Mouse (Mus musculus) forebrain, embryonic 14.5 days (tissue): ENCODE results near the gene Fam126a. TPM values are rescaled to one million over a fixed set of nuclear protein-coding genes. Genes with fewer than 3 reads are reported as not detected.

ENCODE experiments used
- ATAC-seq: fragments of 200-750 bp; cut with Nextera tagmentation; 2 replicates; pipeline ENCODE4 v1.8.0; 2017; ENCODE audit warnings: mild to moderate bottlenecking, moderate library complexity
- DNase-seq: peaks from one replicate; pipeline ENCODE4 v3.0.0-alpha.2; 2015; ENCODE audit warnings: low spot score
- H3K27ac ChIP-seq: fragments of 300-500 bp; sonication (generic); 2 replicates; pipeline ENCODE4 v1.5.1; 2014; ENCODE audit warnings: low read depth, mild to moderate bottlenecking, control low read depth, low read length, moderate library complexity
- H3K27me3 ChIP-seq: fragments of 300-500 bp; sonication (generic); replicated peaks from 2 replicates; pipeline ENCODE4 v1.6.1; 2014; ENCODE audit warnings: low read length, control low read depth, mixed read lengths; ENCODE audit not compliant: control insufficient read depth, insufficient read depth
- H3K36me3 ChIP-seq: fragments of 300-500 bp; sonication (generic); 2 replicates; pipeline ENCODE4 v1.6.1; 2014; ENCODE audit warnings: low read length, control low read depth; ENCODE audit not compliant: control insufficient read depth, insufficient read depth
- H3K4me1 ChIP-seq: fragments of 300-500 bp; sonication (generic); 2 replicates; pipeline ENCODE4 v1.6.1; 2014; ENCODE audit warnings: antibody characterized with exemption, low read length, control low read depth; ENCODE audit not compliant: control insufficient read depth, insufficient read depth
- H3K4me2 ChIP-seq: fragments of 300-500 bp; sonication (generic); 2 replicates; pipeline ENCODE4 v1.6.1; 2014; ENCODE audit warnings: mild to moderate bottlenecking, control low read depth, low read length
- H3K4me3 ChIP-seq: fragments of 300-500 bp; sonication (generic); 2 replicates; pipeline ENCODE4 v1.5.1; 2014; ENCODE audit warnings: low read depth, low read length, control low read depth
- H3K9ac ChIP-seq: fragments of 300-500 bp; sonication (generic); 2 replicates; pipeline ENCODE4 v1.6.1; 2014; ENCODE audit warnings: mild to moderate bottlenecking, low read length, control low read depth, moderate library complexity
- H3K9me3 ChIP-seq: fragments of 300-500 bp; sonication (generic); replicated peaks from 2 replicates; pipeline ENCODE4 v1.6.1; 2016; ENCODE audit warnings: low read length, control low read depth, mixed read lengths; ENCODE audit not compliant: control insufficient read depth
- WGBS: fragments of 180-500 bp; shearing (Covaris S2); extraction: QIAGEN DNeasy Blood & Tissue Kit; methylation state at CpG from one replicate; pipeline ENCODE4 v1.1.7; 2014; 5-methylcytosine and 5-hydroxymethylcytosine counted together
- polyA plus RNA-seq: library from polyadenylated mRNA; unstranded; fragments of >200 nt; fragmentation: Nextera tagmentation; extraction: Ambion mirVana; gene quantifications from 2 replicates; pipeline ENCODE4 v1.2.1, GENCODE M21; 2014

Fam126a gene
- polyA plus RNA-seq, 1 experiment from 2014 or later: 38.2 TPM

DNA sequence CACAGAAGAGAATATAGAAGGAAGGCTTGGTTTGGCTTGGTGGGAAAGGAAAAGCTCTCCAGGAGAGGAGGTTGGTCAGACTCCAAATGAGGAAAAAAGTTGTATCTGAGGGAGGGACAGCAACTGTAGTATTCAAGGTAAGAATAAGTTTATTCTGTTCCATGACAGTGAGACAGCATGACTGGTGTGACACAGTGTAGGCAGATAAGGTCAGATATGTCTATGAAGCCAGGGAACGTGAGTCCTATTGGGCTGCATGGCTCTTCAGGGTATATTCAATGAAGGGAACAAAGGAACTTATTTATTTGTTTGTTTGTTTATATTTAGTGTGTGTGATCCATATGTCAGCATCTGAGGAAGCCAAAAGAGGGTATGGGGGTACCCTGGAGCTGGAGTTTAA is 113.2 kb downstream of the Fam126a start:
- Histone ChIP-seq H3K4me3 (no peak overlapping the region), H3K9ac (no peak overlapping the region), H3K36me3 (no peaks in the 10 kb centered on the region), H3K27ac (no peak overlapping the region), H3K4me2 (no peak overlapping the region), H3K4me1 (peaks cover 5% of the 10 kb centered on the region; the same call in 1 of the 2 replicates), H3K27me3 (no peaks in the 10 kb centered on the region), H3K9me3 (no peaks in the 10 kb centered on the region)
- ATAC-seq: no peak
- no peak for DNase-seq
- 83% methylated on average over 1 of the region's 1 CpGs for WGBS

DNA sequence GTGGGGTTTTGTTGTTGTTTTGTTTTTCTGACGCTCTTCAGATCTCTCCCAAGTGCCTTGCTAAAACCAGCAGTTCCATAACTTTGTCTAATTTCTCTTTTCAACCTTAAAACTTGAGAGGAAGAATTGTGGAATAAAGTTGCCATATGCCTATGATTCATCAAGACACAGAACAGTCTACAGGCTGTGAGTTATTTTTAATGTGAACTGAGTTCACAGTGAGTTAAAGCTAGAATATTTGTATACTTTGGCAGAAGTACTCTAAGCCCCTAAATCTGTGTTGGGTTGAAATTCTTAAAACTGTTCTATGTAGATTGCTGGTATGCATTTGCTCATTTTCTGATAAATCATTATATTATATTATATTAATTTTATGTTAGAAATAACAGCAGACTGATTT is 118.9 kb downstream of the Fam126a start:
- H3K9ac ChIP-seq: no peak overlapping the region

DNA sequence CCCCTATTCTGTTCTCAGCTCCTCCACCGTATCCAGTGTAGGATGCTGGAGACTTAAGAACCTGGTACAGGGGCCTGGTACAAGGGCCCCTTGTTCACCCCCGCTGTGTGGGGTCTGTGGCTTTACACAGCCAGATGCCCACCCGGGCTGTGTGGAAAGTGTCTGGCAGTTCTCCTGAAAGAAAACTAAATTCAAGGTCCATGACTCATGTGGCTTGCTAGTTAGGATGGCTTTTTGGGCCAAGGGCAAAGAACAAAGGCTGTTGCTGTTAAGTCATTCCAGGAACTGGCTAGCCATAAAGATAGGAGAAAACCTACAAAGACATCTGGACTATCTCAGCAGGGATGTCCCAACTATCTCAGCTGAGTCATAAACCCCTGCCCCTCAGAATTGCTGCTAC is 121.2 kb downstream of the Fam126a start:
- WGBS: 92% methylated on average over 3 of the region's 3 CpGs
- H3K4me2 ChIP-seq: no peak overlapping the region
- H3K27ac ChIP-seq: no peak overlapping the region
- no peak overlapping the region for H3K4me3 ChIP-seq
- no peak for DNase-seq
- no peaks in the 10 kb centered on the region for H3K9me3 ChIP-seq
- no peak overlapping the region for H3K9ac ChIP-seq
- no peaks in the 10 kb centered on the region for H3K4me1 ChIP-seq
- no peaks in the 10 kb centered on the region for H3K36me3 ChIP-seq
- no peak for ATAC-seq
- no peaks in the 10 kb centered on the region for H3K27me3 ChIP-seq

More for the DNA sequence above, 118.9 kb downstream of the Fam126a start:
- DNase-seq (no peak), ATAC-seq (no peak)
- 97% methylated on average over 1 of the region's 1 CpGs for WGBS
- Histone ChIP-seq H3K27ac (no peak overlapping the region), H3K9me3 (no peaks in the 10 kb centered on the region), H3K4me3 (no peak overlapping the region), H3K36me3 (no peaks in the 10 kb centered on the region), H3K27me3 (no peaks in the 10 kb centered on the region), H3K4me2 (no peak overlapping the region), H3K4me1 (no peaks in the 10 kb centered on the region)

DNA sequence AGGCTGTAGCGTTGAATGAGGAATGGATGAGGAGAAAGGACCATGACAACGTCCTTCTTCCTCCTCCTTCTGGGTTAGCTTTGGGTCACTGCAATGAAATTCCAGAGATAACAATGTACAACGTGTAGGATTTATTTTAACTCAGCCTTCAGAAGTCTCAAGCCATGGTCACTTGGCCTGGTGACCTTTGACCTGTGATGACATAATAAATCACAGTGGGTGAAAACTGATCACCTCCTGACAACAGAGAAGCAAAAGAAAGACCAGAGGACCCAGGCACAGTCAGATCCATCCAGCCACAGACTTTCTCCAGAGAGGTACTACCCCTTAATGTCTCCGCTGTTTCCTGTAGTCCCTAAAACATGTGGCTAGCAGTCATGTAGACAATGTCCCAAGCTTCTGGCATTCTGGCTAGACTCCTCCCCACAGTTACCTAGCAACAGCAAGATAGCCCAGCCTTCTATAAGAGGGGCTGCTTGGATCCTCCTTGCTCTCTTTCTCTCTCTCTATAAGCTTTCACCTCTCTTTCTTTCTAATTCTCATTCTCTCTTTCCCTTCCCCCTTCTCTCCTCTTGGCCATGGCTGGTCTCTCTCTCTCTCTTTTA is 121.9 kb downstream of the Fam126a start:
- Histone ChIP-seq H3K4me1 (no peaks in the 10 kb centered on the region), H3K9ac (no peak overlapping the region), H3K9me3 (no peaks in the 10 kb centered on the region), H3K36me3 (no peaks in the 10 kb centered on the region), H3K27me3 (no peaks in the 10 kb centered on the region), H3K27ac (no peak overlapping the region), H3K4me2 (no peak overlapping the region), H3K4me3 (no peak overlapping the region)
- no peak for DNase-seq
- ATAC-seq: no peak
- WGBS: 87% methylated on average over 4 of the region's 4 CpGs

DNA sequence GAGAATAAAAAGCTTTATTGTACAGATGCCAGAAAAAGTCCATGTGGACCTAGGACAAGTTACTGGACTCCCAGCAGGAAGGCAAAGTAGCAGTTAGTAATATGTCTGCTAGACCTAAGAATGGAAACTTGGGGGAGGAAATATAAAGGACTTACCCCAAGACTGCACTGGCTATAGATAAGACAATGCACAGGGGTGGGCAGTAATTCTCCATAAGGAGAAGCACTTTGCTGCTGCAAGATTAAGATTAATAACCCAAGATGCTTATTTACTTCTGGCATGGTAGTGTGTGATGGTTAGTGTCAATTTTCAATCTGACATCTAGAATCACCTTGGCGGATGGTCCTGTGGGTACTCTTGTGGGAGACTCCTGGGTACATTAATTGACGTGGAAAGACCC is 128.3 kb downstream of the Fam126a start:
- Histone ChIP-seq H3K4me1 (no peaks in the 10 kb centered on the region), H3K9me3 (no peaks in the 10 kb centered on the region), H3K36me3 (no peaks in the 10 kb centered on the region), H3K27me3 (no peaks in the 10 kb centered on the region), H3K4me3 (no peak overlapping the region), H3K27ac (no peak overlapping the region), H3K9ac (no peak overlapping the region), H3K4me2 (no peak overlapping the region)
- no peak for DNase-seq
- no peak for ATAC-seq
- WGBS: 77% methylated on average over 2 of the region's 2 CpGs

DNA sequence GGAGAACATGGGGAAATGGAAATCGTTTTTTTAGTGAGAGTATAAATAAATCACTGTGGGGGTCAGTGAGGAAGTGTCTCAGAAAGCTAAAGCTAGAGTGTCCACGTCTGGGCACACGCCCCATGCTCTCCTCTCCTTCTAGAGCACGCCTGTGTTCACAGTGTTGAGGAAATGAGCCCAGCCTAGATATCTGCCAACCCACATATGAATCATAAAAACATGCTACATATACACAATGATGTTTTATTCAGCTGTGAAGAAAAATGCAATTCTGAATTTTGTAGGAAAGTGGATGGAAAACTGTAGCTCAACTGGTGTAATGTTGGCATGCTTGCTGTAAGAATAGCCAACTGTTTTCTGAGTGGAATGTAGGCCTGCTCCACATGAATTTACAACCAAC is 130.3 kb downstream of the Fam126a start:
- WGBS: 78% methylated on average over 4 of the region's 4 CpGs
- ATAC-seq (no peak), DNase-seq (no peak)
- H3K36me3 ChIP-seq: no peaks in the 10 kb centered on the region
- no peaks in the 10 kb centered on the region for H3K27me3 ChIP-seq
- no peak overlapping the region for H3K27ac ChIP-seq
- H3K4me2 ChIP-seq: no peak overlapping the region
- H3K4me3 ChIP-seq: no peak overlapping the region
- no peaks in the 10 kb centered on the region for H3K9me3 ChIP-seq
- H3K4me1 ChIP-seq: no peaks in the 10 kb centered on the region
- H3K9ac ChIP-seq: no peak overlapping the region

DNA sequence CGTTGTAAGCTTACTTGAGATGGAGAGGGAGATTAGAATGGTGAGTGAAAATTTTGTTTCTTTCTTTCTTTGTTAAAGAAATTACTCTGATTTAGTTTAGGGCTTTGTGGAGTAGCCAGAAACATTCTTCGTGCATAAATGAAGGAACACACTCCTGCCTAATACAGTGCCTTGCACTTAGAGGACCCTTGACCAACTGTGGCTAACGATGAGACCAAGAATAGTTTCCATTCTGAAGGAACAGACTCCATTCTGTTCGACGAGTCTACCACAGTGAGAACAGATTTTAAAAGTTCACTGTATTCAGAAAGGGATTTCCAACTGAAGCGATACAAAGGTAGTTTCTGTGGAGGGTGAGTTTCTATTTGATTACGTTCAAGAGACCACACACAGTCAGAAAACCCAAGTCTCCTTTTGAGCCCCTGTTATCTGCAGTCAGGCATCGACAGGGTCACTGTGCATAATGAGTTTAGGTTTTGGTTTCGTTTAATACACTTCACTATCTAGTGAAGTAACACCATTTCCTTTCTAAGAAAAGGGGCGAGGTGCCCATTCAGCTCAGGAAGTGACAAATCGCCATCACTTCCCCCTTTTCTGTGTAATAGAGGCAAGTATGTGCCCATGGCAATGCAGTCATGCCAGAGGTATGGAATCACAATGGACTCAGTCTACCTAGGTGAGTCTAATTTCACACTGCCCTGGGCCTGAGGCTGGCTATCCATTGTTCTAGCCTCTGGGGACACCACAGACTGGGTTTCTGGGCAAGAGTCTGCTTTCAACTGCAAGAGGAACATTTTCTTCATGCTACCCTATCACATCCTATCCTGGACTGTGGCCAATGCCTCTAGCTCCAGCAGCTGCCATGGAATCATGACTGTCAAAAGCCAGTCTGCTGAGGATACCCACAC is 136.4 kb downstream of the Fam126a start:
- Histone ChIP-seq H3K36me3 (no peaks in the 10 kb centered on the region), H3K4me3 (no peak overlapping the region), H3K27ac (no peak overlapping the region), H3K9me3 (no peaks in the 10 kb centered on the region), H3K4me1 (no peaks in the 10 kb centered on the region), H3K27me3 (no peaks in the 10 kb centered on the region), H3K9ac (no peak overlapping the region), H3K4me2 (no peak overlapping the region)
- DNase-seq: peak; percentile 13
- ATAC-seq: no peak
- 59% methylated on average over 11 of the region's 11 CpGs for WGBS

DNA sequence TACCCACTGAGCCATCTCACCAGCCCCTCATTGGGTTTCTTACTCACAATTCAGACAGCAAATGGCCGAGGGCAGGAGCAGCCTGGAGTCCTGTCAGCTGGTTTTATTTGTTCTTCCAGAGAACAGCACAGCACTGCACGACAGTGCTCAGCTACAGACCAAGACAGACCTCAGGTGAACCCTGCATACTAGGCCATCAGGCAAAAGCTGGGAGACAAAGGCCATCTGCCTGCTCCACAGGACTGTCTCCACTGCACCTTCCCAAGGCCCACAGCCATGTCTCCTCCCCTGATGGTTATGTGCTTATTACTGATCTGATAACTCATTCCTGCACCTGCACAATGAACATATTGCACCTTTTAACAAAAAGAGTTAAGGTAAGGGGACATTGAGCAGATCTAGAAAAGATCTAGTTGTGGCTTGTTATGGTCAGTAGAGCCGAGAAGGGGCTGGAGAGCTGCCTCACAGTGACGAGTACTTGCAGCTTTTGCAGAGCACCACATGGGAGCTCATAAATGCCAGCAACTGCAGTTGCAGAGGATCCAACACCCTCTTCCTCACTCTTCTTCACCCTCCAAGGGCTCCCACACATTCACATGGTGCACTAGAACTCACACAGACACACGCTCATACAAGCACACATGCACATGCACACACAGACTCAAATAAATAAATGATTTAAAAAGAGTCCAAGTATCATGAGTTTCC is 137.2 kb downstream of the Fam126a start:
- no peak overlapping the region for H3K9ac ChIP-seq
- no peaks in the 10 kb centered on the region for H3K4me1 ChIP-seq
- no peak for ATAC-seq
- H3K4me2 ChIP-seq: no peak overlapping the region
- 76% methylated on average over 5 of the region's 5 CpGs for WGBS
- no peak overlapping the region for H3K27ac ChIP-seq
- no peak overlapping the region for H3K4me3 ChIP-seq
- H3K9me3 ChIP-seq: no peaks in the 10 kb centered on the region
- no peak for DNase-seq
- H3K27me3 ChIP-seq: no peaks in the 10 kb centered on the region
- no peaks in the 10 kb centered on the region for H3K36me3 ChIP-seq

DNA sequence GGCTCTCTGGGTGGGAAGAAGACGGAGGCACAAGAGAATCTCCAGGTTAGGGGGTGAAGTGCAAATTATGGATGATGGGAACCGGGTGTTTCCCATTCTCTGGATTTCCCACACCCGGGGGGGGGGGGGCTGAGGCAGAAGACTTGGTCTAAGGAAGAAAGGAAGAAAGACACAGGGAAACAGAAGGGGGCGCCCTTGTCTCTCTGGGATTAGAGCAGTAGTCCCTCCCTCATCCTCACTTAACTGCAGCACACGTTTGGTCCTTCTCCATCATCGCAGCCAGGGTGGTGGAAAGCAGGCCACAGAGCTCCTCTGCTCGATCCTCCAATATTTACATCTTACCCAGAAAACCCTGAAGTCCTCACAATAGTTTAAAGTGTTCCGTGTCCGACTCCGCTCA is 139.8 kb downstream of the Fam126a start:
- peak; percentile 75 for DNase-seq
- no peak overlapping the region for H3K4me2 ChIP-seq
- H3K4me3 ChIP-seq: no peak overlapping the region
- H3K27ac ChIP-seq: no peak overlapping the region
- no peaks in the 10 kb centered on the region for H3K9me3 ChIP-seq
- ATAC-seq: no peak
- no peaks in the 10 kb centered on the region for H3K27me3 ChIP-seq
- no peaks in the 10 kb centered on the region for H3K4me1 ChIP-seq
- 40% methylated on average over 10 of the region's 10 CpGs for WGBS
- H3K36me3 ChIP-seq: no peaks in the 10 kb centered on the region
- H3K9ac ChIP-seq: no peak overlapping the region
